Mouse (Mus musculus): ENCODE measurements around the gene 4930402H24Rik.

DNA sequence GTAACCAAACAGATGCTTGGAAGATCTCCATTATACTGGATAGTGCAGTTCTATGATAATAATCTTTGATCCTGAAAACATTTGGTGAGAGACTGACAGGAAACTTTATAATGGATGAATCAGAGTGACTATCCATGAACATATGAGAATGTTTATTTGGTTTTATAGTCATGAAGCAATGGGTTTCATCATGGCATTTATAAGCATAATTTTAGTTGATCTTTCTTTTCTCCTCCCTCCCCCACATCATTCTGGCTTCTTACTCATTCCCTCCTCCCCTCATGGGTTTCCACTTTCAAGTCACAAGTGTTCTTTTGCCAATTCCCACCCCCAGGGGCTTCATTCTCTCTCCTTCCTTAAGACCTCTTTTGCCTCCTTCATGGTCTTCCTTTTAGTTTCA, 19.2 kb downstream of the 4930402H24Rik start:
- TF ChIP-seq CTCF (IDR thresholded peaks at IDR 0.05; ENCODE audit: borderline replicate concordance, insufficient read depth, low read length) (no peak), POLR2A (IDR thresholded peaks at IDR 0.05; ENCODE audit: low read depth, low read length) (no peak)
